Mouse (Mus musculus) gastrocnemius, adult 2 months (tissue): ENCODE measurements at regions not wholly inside any gene's neighbourhood (a gene's known extent, or its start where the extent isn't known, plus 50 kb on each side); places are given as distances from the start of the nearest gene placed in this dataset.

Experiments used
- DNase-seq: peaks from one replicate; pipeline ENCODE4 v3.0.0; 2022
- H3K27ac ChIP-seq: fragments of 200-600 bp; 2 replicates; pipeline ENCODE4 v1.8.1; 2022; ENCODE audit warnings: mild to moderate bottlenecking
- H3K4me3 ChIP-seq: fragments of 200-600 bp; 2 replicates; pipeline ENCODE4 v1.8.1; 2022; ENCODE audit warnings: mild to moderate bottlenecking, moderate library complexity
- CTCF ChIP-seq: fragments of 200-600 bp; IDR thresholded peaks from 2 replicates; pipeline ENCODE4 v1.8.1; 2022; ENCODE audit warnings: antibody characterized with exemption, mild to moderate bottlenecking, moderate library complexity
- intact Hi-C: fragments of 180-260 bp; cut with DNase I; formaldehyde crosslinking; loops from one replicate; pipeline ENCODE4 v1.15.1; 2025

DNA sequence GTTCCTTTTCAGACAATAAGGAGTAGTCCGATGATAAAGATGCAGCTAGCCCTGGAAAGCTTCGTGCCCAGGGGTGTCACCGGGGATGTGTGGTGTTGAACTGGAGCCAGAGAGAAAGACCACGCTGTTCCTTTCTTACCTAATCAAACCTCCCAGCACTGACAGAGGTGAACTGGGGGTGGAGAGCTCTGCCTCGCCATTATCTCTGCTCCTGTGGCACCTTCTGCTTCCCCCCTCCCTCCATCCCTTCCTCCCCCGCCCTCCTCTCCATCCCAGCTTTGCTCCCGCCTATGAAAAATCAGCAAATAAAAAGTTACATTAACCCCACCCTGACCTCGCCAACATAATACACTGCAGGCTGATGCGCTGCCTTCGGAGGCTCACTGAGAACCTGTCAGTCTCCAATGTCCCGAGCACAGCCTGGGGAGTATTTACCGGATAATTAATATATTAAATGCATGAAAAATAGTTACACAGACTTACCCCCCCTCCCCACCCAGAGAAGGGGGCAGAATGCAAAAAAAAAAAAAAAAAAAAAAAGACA lies 96.6 kb downstream of the Mrm1 start:
- Histone ChIP-seq H3K4me3 (no peak overlapping the region), H3K27ac (no peak overlapping the region)
- DNase-seq, result no peak
- intact Hi-C loops, result no loop called here
- no peak for TF ChIP-seq CTCF

GRCm38 (mm10) chr11:84721979-84722378 lies 97.3 kb downstream of the Mrm1 start:
- DNase-seq, result no peak
- Histone ChIP-seq H3K4me3 (no peak overlapping the region), H3K27ac (no peak overlapping the region)
- intact Hi-C loops, result no loop called here
- TF ChIP-seq CTCF, result peak; percentile 26; the same call in 1 of the 2 replicates

DNA sequence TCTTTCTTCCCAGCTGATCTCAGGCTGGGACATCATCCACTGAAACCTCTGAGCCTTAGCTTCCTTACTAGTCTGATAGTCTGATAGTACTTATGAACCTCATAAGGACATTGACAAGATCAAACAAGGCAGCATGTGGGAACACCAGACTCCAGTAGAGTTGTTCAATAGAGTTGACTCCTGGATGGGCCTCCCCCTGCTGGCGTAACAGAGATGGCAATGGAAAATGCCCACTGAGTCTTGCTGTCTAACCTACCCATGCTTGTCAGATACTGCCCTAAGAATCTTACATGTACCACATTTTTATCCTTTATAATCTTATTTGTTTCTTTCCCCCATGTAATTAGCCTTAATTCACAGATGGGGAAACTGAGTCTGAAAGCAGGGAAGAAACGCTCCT lies 98.2 kb downstream of the Mrm1 start:
- H3K4me3 ChIP-seq, result no peak overlapping the region
- no peak for DNase-seq
- TF ChIP-seq CTCF, result no peak
- no peak overlapping the region for H3K27ac ChIP-seq
- intact Hi-C loops, result no loop called here

GRCm38 (mm10) chr11:84719781-84720180 lies 99.5 kb downstream of the Mrm1 start:
- no peak overlapping the region for H3K4me3 ChIP-seq
- no peak for DNase-seq
- TF ChIP-seq CTCF, result no peak
- no peak overlapping the region for H3K27ac ChIP-seq
- intact Hi-C loops, result no loop called here

DNA sequence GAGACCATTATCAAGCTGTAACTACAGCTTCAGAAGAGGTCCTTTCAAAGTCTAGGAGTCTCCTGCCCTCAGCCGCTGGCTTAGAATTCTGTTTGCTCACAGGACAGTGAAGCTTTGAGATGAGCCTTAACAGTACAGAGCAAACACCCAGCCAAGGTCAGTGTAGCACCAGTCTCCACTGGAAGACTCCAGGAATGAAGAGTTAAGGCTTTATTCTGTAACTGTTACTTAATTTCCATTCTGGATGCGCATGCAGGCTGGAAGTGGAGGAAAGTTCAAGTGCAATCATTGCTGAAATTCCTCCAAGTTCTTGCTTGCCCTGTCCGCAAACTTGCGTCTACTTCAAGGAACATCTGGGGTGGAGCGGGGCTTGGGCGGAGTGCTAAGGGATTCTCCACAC lies 106.6 kb downstream of the Mrm1 start:
- intact Hi-C loops, result no loop called here
- no peak for TF ChIP-seq CTCF

DNA sequence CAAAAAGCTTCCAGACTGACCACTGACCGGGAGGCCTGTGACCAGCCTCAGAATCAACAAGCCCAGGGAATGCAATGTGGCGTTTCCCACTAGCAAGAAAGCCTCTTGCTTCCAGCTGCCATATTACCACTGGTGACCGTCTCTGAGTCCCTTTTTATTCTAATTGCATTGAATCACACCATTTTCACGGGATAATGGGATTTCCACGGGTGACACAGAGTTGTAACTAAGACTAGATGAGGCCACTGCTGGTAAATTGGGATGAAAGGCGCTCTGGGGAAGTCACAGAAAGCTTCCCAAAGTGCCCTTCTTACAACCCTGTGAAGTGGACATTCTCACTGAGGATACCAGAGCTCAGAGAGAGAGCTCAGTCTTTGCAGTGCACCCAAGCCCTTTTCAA lies 107.4 kb downstream of the Mrm1 start:
- no peak for TF ChIP-seq CTCF

More for the DNA sequence above, 106.6 kb downstream of the Mrm1 start:
- no peak for DNase-seq
- Histone ChIP-seq H3K4me3 (no peak overlapping the region), H3K27ac (no peak overlapping the region)

GRCm38 (mm10) chr11:84708222-84708730 lies 111.0 kb downstream of the Mrm1 start:
- DNase-seq, result no peak
- TF ChIP-seq CTCF, result no peak
- H3K4me3 ChIP-seq, result no peak overlapping the region
- intact Hi-C loops, result no loop called here
- H3K27ac ChIP-seq, result no peak overlapping the region

More for the DNA sequence above, 107.4 kb downstream of the Mrm1 start:
- no peak overlapping the region for H3K4me3 ChIP-seq
- no peak for DNase-seq
- intact Hi-C loops, result no loop called here
- no peak overlapping the region for H3K27ac ChIP-seq

- Histone ChIP-seq H3K27ac (no peak overlapping the region), H3K4me3 (no peak overlapping the region)
- intact Hi-C loops, result no loop called here
- no peak for TF ChIP-seq CTCF
- no peak for DNase-seq
These were observed 111.5 kb downstream of the Mrm1 start for GRCm38 (mm10) chr11:84707772-84708171.

- Histone ChIP-seq H3K27ac (no peak overlapping the region), H3K4me3 (no peak overlapping the region)
- no peak for TF ChIP-seq CTCF
- DNase-seq, result no peak
- intact Hi-C loops, result no loop called here
These were observed 112.6 kb downstream of the Mrm1 start for GRCm38 (mm10) chr11:84706692-84707091.

DNA sequence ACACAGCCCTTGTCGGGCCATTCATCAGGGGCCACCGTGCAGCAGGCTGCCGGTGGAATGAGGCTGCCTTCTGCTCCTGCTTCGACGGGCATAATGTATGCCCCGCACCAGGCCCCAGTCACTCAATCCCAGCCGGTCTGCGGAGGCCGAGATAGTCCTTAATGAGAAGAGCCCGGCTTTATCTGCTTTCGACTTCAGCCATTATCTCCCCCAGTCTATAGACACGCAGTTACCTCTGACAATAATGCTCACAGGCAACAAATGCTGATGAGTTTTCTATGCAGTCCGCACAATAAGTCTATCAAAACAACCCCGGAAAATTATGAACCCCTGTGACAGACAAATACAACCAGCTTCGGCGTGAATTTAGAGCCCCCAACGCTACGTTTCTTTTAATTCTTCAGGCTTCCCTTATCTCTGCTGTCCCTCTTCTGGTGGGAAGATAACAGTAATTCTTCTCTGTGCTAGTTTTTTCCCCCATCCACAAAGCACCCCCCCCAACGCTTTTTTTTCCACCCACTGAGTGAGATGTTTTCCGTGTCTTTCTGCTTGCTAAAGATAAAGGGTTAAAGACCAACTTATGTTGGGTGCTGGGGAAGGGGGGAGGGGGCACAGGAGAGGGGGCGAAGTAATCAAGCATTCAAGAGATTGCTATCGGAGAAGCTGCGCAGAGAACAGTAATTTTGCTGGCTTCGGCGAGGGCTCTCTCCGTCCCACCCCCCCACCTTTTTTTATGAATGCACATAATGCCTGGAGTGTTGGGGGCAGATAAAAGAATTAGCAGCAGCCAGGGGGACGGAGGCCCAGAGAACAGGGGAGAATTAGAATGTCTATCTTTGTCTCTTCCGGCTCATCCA lies 117.8 kb downstream of the Mrm1 start:
- intact Hi-C loops, result no loop called here
- no peak for DNase-seq
- no peak overlapping the region for H3K27ac ChIP-seq
- no peak for TF ChIP-seq CTCF
- H3K4me3 ChIP-seq, result no peak overlapping the region

GRCm38 (mm10) chr11:84697521-84697920 lies 121.8 kb downstream of the Mrm1 start:
- intact Hi-C loops, result no loop called here
- DNase-seq, result no peak
- Histone ChIP-seq H3K4me3 (no peak overlapping the region), H3K27ac (no peak overlapping the region)
- TF ChIP-seq CTCF, result no peak

GRCm38 (mm10) chr11:84692638-84693037 lies 126.7 kb downstream of the Mrm1 start:
- no peak for DNase-seq
- Histone ChIP-seq H3K27ac (no peak overlapping the region), H3K4me3 (no peak overlapping the region)
- TF ChIP-seq CTCF, result no peak
- intact Hi-C loops, result no loop called here

DNA sequence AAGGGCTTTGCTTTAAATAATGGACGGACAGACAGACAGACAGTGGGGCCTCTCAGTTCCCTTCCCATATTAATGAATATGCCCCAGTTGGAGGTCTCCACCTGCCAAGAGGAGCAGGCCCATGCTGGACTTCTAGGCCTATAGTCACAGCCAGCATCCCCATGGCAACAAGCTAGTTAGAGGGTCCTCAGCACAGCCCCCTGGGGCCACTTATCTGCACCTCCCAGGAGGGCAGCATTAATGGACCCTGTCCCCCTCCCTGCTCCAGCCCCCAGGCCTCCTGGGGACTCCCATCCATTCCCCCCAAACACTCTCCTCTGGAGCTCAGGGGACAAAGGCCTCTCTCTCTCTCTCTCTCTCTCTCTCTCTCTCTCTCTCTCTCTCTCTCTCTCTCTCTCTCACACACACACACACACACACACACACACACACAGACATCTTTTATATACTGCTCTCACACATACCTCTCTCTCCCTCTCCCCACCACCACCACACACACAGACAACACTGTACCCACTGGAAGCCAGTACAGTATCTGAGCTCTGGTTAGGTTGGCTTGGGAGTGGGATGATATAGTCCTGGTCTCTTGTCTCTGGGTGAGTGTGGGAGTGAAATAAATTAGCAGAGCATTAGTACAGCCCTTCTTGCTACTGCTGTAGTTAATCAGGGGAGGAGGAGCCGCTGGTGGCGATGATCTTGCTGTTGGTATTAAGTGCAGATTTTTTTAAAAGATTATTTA lies 127.7 kb downstream of the Mrm1 start:
- Histone ChIP-seq H3K27ac (no peak overlapping the region), H3K4me3 (no peak overlapping the region)
- intact Hi-C loops, result no loop called here
- no peak for TF ChIP-seq CTCF
- DNase-seq, result no peak
